Mouse (Mus musculus): ENCODE results near the gene Gdpd3. TPM values are rescaled to one million over a fixed set of nuclear protein-coding genes. Genes with fewer than 3 reads are reported as not detected.
A peak's percentile ranks its signal among the peaks of the same experiment; 100 is the strongest.

Gene Gdpd3
- total RNA-seq, 2 experiments from 2014 or later = 2.6 to 3.5 TPM

- peak; percentile 96 to 98 for DNase-seq (ENCODE audit: extremely low spot score in 1 of 2, low spot score in 2 of 2)
- intact Hi-C loops (cut with DNase I) = no loop called here
Observed at GRCm38 (mm10) chr7:126799050-126799467, 32.9 kb downstream of the Gdpd3 start.

GRCm38 (mm10) chr7:126799468-126800268 is 33.5 kb downstream of the Gdpd3 start:
- peak in 1 of 2 experiments; percentile 72 for DNase-seq (ENCODE audit: extremely low spot score in 1 of 2, low spot score in 2 of 2)
- intact Hi-C loops (cut with DNase I) = no loop called here

DNA sequence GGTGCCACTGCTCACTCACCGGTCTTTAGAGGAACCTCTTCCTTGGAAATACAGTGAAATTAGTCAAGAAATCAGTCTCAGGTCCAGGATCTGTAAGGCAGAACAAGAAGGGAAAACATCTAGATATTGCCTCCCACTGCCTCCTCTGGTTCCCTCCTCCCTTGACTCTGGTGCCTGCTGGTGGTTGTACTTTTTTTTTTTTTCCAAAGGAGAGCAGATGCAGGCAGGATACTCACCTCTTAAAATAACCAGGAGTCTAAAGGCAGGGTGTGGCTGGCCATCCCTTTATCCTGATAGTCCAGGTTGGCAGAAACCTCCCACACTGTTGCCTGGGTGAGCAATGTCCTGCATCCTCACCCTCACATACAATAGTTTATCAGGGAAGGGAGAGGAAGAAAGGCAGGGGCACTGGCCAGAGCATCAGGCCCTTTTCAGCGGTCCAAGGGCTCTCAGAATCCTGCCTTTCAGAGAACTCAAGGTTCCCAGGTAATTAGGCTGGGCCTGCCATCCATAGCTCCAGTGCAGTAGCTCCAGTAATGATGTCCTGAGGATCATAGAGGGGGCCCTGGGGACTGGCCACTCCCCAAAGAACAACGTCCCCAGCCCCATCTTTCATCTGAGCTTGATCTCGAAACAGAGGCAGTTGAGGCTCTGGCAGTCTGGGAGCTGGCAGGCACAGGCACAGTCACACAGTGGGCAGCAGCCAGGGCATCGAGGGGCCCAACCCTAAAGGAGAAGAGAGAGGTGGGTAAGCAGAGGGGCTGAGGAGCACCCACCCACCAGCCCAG is 34.3 kb downstream of the Gdpd3 start:
- intact Hi-C loops (cut with DNase I) = no loop called here
- DNase-seq (ENCODE audit: extremely low spot score in 1 of 2, low spot score in 2 of 2) = peak in 1 of 2 experiments; percentile 31

DNA sequence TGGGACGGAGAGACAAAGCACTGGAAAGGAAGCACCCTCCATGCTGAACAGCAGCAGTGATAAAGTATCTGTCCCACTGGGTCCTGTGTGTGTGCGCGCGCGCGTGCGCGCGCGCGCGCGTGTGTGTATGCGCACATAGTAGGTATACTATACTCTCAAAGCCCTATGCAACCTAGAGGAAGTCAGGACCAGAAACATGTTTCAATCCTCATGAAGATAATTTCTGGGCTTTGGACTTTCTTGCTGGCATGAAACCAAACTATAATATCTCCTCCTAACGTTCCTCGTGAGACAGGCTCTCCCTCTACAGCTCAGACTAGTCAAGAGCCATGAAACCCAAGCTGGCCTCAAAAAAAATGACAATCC is 34.9 kb downstream of the Gdpd3 start:
- intact Hi-C loops (cut with DNase I) = no loop called here
- DNase-seq (ENCODE audit: extremely low spot score in 1 of 2, low spot score in 2 of 2) = no peak

DNA sequence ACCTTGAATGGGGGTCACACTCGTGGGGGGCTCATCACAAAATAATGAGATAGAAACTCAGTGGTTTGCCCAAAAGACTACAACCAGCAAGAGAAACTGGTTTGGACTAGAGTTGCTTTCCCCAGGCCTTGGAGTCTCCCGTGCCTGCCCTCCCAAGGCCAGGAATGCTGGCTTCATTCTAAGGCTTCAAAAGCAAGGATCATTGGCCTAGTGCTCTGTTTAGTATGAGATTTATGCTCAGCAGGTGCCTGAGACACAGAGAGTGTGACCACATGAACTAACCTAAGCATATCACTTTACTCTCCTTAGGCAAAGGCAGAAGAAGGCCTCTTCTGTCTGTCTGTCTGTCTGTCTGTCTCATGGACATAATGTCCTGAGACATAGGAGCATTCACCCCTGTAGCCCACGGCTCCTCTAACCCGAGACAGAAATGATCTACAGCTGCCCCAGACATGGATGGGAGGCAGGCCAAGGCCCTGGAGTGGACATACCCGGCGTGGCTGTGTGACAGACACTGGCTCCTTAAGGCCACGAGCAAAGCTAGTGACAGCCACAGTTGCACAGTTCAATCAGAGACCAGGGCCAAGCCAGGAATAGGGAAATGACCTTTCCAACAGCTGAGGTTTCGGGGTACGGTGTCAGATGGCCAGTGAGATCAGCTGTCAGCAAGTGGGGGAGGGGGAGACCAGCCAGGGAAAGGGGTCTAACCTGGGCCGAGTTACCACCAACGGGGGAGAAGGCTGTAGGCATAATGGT is 36.2 kb downstream of the Gdpd3 start:
- peak in 1 of 2 experiments; percentile 29 for DNase-seq (ENCODE audit: extremely low spot score in 1 of 2, low spot score in 2 of 2)
- intact Hi-C loops (cut with DNase I) = no loop called here

DNA sequence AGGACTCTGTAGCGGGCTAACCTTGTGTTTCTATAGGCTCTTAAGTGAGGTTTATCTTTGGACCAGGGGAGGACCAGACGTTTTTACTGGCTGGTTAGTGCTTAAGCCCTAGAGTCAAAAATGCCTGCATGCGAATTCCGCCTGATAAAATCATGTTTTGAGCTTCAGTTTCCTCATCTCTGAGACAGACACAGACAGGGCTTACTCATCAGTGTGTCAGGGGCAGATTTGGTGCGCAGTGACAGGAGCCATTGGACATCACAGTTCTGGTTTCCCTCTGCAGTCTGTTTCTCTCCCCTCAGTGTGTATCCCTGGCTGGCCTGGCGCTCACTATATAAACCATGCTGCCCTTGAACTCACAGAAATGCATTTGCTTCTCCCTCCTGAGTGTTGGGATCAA is 37.0 kb downstream of the Gdpd3 start:
- intact Hi-C loops (cut with DNase I) = no loop called here
- DNase-seq (ENCODE audit: extremely low spot score in 1 of 2, low spot score in 2 of 2) = no peak

DNA sequence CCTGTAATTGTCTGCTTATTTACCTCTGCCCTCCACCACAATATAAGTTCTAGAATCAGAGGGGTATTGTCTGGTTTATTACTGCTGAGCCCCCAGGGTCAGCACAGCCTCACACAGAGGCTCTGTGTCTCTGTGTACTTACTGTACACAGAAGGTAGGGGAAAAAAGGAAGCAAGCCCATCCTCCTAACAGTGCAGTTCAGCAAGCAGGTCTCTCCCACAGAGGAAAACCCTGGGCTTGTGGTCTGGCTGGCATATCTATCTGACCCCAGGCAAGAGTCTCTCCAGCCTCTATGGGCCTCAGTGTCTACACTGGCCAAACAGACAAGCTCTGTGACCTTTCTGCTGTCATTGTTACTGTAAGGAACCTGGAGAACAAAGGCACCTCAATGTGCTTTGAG is 37.6 kb downstream of the Gdpd3 start:
- DNase-seq (ENCODE audit: extremely low spot score in 1 of 2, low spot score in 2 of 2) = no peak
- intact Hi-C loops (cut with DNase I) = no loop called here

GRCm38 (mm10) chr7:126806956-126807355 is 40.8 kb downstream of the Gdpd3 start:
- no peak for DNase-seq (ENCODE audit: extremely low spot score in 1 of 2, low spot score in 2 of 2)
- intact Hi-C loops (cut with DNase I) = no loop called here

- DNase-seq (ENCODE audit: extremely low spot score in 1 of 2, low spot score in 2 of 2) = no peak
- intact Hi-C loops (cut with DNase I) = no loop called here
Observed at GRCm38 (mm10) chr7:126807405-126807804, 41.3 kb downstream of the Gdpd3 start.

- DNase-seq (ENCODE audit: extremely low spot score in 1 of 2, low spot score in 2 of 2) = peak; percentile 84 to 91
- intact Hi-C loops (cut with DNase I) = no loop called here
Observed at GRCm38 (mm10) chr7:126808703-126809455, 42.7 kb downstream of the Gdpd3 start.

DNA sequence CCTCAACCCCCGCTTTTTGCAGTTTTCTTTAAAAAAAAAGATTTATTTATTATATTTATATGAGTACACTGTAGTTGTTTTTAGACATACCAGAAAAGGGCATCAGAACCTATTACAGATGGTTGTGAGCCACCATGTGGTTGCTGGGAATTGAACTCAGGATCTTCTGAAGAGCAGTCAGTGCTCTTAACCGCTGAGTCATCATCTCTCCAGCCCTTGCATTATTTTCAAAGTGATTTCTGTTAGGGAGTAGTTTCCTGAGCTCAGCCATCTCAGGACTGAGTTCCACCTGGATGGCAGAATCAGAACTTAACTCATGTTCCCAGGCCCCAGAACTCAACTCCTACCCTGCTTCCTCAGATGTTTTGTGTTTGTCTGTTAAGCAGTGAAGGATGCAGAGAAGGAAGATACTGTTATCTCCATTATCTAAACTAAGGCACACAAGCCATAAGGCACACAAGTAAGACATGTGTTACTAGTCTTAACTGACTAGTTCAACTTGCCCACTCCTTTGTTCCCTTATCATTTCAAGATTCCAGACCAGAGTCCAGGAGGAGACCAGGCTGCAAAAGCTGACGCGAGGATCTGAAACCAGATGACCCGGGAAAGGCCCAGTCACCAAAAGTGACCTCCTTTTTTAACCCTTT is 43.7 kb downstream of the Gdpd3 start:
- DNase-seq (ENCODE audit: extremely low spot score in 1 of 2, low spot score in 2 of 2) = no peak
- intact Hi-C loops (cut with DNase I) = no loop called here

DNA sequence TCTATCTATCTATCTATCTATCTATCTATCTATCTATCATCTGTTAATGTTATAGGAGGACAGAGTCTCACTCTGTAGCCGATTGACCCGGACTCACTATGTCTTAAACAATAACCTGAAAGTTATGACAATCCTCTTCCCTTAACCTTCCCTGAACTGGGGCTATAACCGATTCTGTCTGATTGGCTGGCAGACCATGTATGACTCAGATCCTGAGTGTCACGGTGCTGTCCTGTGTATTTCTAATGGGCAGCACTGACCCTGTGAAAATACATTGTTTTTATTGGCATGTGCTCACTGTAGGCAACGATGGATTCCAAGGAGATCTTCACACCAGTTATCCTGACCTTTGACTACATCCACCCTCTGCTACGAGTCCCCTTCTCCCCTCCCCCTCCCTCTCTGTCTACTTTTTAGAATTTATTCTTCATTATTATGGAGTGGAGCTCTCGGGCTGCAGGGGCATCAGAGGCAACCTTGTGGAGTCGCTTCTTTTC is 49.6 kb downstream of the Gdpd3 start:
- intact Hi-C loops (cut with DNase I) = no loop called here
- no peak for DNase-seq (ENCODE audit: extremely low spot score in 1 of 2, low spot score in 2 of 2)

DNA sequence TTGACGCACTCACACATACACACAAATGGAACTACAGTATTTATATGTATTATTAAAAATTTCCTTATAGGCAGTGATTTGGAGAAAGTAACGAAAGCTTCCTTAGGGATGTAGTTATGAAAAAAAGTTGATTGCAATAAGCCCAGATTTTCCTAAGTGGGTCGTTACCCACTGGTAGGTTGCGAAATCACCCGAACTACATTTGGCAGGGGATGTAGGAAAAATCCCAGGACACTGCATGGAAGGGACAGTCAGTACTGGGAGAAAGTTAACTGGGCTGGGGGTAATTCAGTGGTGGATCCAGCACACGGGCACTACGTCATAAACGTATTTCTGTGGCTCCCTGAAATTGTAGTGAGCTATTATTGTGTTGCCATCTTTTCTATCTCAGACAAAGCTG is 50.4 kb downstream of the Gdpd3 start:
- intact Hi-C loops (cut with DNase I) = no loop called here

GRCm38 (mm10) chr7:126817595-126817994 is 51.5 kb downstream of the Gdpd3 start:
- intact Hi-C loops (cut with DNase I) = no loop called here
- no peak for DNase-seq (ENCODE audit: extremely low spot score in 1 of 2, low spot score in 2 of 2)

More for the DNA sequence above, 50.4 kb downstream of the Gdpd3 start:
- no peak for DNase-seq (ENCODE audit: extremely low spot score in 1 of 2, low spot score in 2 of 2)

DNA sequence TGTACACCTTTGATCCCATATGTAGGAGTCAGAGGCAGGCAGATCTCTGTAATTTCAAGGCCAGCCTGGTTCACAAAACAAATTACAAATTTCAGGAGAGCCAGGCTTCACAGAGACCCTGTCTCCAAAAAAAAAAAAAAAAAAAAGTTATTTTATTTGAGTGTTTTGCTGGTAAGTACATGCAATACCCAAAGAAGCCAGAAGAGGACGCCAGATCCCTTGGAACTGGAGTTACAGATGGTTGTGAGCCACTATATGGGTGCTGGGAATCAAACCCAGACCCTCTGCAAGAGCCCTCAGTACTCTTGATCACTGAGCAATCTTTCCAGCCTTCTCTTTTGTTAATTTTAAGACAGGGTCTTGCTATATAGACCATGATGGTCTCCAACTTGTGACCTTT is 52.7 kb downstream of the Gdpd3 start:
- no peak for DNase-seq (ENCODE audit: extremely low spot score in 1 of 2, low spot score in 2 of 2)
- intact Hi-C loops (cut with DNase I) = no loop called here

DNA sequence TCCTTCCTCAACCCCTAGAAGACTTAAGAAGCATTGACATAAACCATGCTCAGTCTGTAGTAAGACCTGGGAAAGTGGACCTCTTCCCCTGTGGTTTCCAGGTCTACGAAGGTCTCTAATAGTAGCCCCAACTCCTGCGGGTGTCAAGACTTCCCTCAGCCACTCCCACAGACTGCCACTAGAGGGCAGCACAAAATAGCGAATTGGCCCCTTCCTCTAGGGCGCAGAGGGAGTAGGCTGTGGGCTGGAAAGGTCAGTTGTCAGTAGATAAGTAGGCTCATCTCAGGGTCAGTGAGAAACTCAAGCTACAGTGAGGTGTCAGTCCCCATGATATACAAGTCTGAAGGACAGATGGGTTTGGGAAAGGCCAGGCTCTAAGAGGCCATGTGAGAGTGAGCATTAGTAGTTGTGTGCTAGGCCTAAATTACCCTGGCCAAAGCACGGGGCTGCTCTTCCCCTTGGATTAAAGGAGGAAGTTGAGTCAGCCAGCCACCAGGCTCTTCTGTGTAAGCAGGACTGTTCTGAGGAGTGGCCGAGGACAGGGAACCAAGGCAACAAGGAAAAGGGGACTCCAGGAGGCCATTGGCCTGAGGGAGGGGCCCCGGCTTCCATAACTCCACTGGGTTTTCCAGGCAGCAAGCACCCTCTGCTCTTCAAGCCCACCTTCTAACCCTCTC is 55.8 kb downstream of the Gdpd3 start:
- intact Hi-C loops (cut with DNase I) = loop anchor here (2.0 kb wide), 1 partner anchor 39 kb away; the partner anchor contains the start of gene Hirip3
- DNase-seq (ENCODE audit: extremely low spot score in 1 of 2, low spot score in 2 of 2) = peak; percentile 67 to 82

- intact Hi-C loops (cut with DNase I) = loop anchor here (2.0 kb wide), 1 partner anchor 38 kb away; the partner anchor contains the start of gene Hirip3
- peak in 1 of 2 experiments; percentile 49 for DNase-seq (ENCODE audit: extremely low spot score in 1 of 2, low spot score in 2 of 2)
Observed at GRCm38 (mm10) chr7:126822741-126823140, 56.6 kb downstream of the Gdpd3 start.

Data from left cerebral cortex, postnatal 10 days (tissue).